Mouse (Mus musculus): ENCODE measurements around the gene Tmem132c. TPM values are rescaled to one million over a fixed set of nuclear protein-coding genes. Genes with fewer than 3 reads are reported as not detected.

Tmem132c gene
- polyA plus RNA-seq, 1 experiment from 2014 or later = 1.7 TPM

GRCm38 (mm10) chr5:127370503-127370902 is 128.9 kb downstream of the Tmem132c start:
- Histone ChIP-seq H3K27me3 (ENCODE audit: control insufficient read depth, insufficient read depth, low read length) (no peaks in the 10 kb centered on the region), H3K9ac (ENCODE audit: low read length) (no peak overlapping the region), H3K9me3 (ENCODE audit: control insufficient read depth, low read length) (no peaks in the 10 kb centered on the region), H3K4me1 (replicated peaks; ENCODE audit: control insufficient read depth, insufficient read depth) (no peaks in the 10 kb centered on the region), H3K27ac (replicated peaks) (no peak overlapping the region), H3K36me3 (ENCODE audit: control insufficient read depth, insufficient read depth, low read length) (no peaks in the 10 kb centered on the region), H3K4me3 (ENCODE audit: low read depth, low read length) (no peak overlapping the region), H3K4me2 (replicated peaks; ENCODE audit: low read depth) (no peak overlapping the region)
- no peak for ATAC-seq (ENCODE audit: low FRiP score, low TSS enrichment)
- DNase-seq (ENCODE audit: low spot score) = no peak
- 14% methylated on average over 3 of the region's 3 CpGs for WGBS
- no peak for TF ChIP-seq EP300 (optimal IDR thresholded peaks at IDR 0.05)
- TF ChIP-seq CTCF (IDR thresholded peaks at IDR 0.05; ENCODE audit: low read depth) = no peak

GRCm38 (mm10) chr5:127374251-127374650 is 132.6 kb downstream of the Tmem132c start:
- 60% methylated on average over 9 of the region's 9 CpGs for WGBS
- Histone ChIP-seq H3K9me3 (ENCODE audit: control insufficient read depth, low read length) (no peaks in the 10 kb centered on the region), H3K36me3 (ENCODE audit: control insufficient read depth, insufficient read depth, low read length) (no peaks in the 10 kb centered on the region), H3K27ac (replicated peaks) (no peak overlapping the region), H3K9ac (ENCODE audit: low read length) (no peak overlapping the region), H3K27me3 (ENCODE audit: control insufficient read depth, insufficient read depth, low read length) (no peaks in the 10 kb centered on the region), H3K4me2 (replicated peaks; ENCODE audit: low read depth) (no peak overlapping the region), H3K4me3 (ENCODE audit: low read depth, low read length) (no peak overlapping the region), H3K4me1 (replicated peaks; ENCODE audit: control insufficient read depth, insufficient read depth) (no peaks in the 10 kb centered on the region; the same call in 1 of the 2 replicates)
- no peak for TF ChIP-seq EP300 (optimal IDR thresholded peaks at IDR 0.05)
- TF ChIP-seq CTCF (IDR thresholded peaks at IDR 0.05; ENCODE audit: low read depth) = no peak
- ATAC-seq (ENCODE audit: low FRiP score, low TSS enrichment) = no peak; the same call in 1 of the 2 replicates
- DNase-seq (ENCODE audit: low spot score) = no peak

GRCm38 (mm10) chr5:127375654-127376053 is 134.0 kb downstream of the Tmem132c start:
- Histone ChIP-seq H3K27ac (replicated peaks) (no peak overlapping the region), H3K4me3 (ENCODE audit: low read depth, low read length) (no peak overlapping the region), H3K9ac (ENCODE audit: low read length) (no peak overlapping the region), H3K36me3 (ENCODE audit: control insufficient read depth, insufficient read depth, low read length) (no peaks in the 10 kb centered on the region), H3K4me1 (replicated peaks; ENCODE audit: control insufficient read depth, insufficient read depth) (no peaks in the 10 kb centered on the region; the same call in 1 of the 2 replicates), H3K27me3 (ENCODE audit: control insufficient read depth, insufficient read depth, low read length) (no peaks in the 10 kb centered on the region), H3K4me2 (replicated peaks; ENCODE audit: low read depth) (no peak overlapping the region), H3K9me3 (ENCODE audit: control insufficient read depth, low read length) (no peaks in the 10 kb centered on the region)
- ATAC-seq (ENCODE audit: low FRiP score, low TSS enrichment) = no peak
- 88% methylated on average over 3 of the region's 3 CpGs for WGBS
- TF ChIP-seq EP300 (optimal IDR thresholded peaks at IDR 0.05) = no peak
- no peak for TF ChIP-seq CTCF (IDR thresholded peaks at IDR 0.05; ENCODE audit: low read depth)
- no peak for DNase-seq (ENCODE audit: low spot score)

- no peaks in the 10 kb centered on the region; the same call in 1 of the 2 replicates for H3K4me1 ChIP-seq (replicated peaks; ENCODE audit: control insufficient read depth, insufficient read depth)
- no peak for TF ChIP-seq EP300 (optimal IDR thresholded peaks at IDR 0.05)
- TF ChIP-seq CTCF (IDR thresholded peaks at IDR 0.05; ENCODE audit: low read depth) = no peak
- no peak for DNase-seq (ENCODE audit: low spot score)
- no peak overlapping the region for H3K9ac ChIP-seq (ENCODE audit: low read length)
- H3K4me3 ChIP-seq (ENCODE audit: low read depth, low read length) = no peak overlapping the region
- H3K36me3 ChIP-seq (ENCODE audit: control insufficient read depth, insufficient read depth, low read length) = no peaks in the 10 kb centered on the region
- H3K9me3 ChIP-seq (ENCODE audit: control insufficient read depth, low read length) = no peaks in the 10 kb centered on the region
- no peak overlapping the region for H3K27ac ChIP-seq (replicated peaks)
- ATAC-seq (ENCODE audit: low FRiP score, low TSS enrichment) = no peak
- 10% methylated on average over 5 of the region's 5 CpGs for WGBS
- no peaks in the 10 kb centered on the region for H3K27me3 ChIP-seq (ENCODE audit: control insufficient read depth, insufficient read depth, low read length)
- no peak overlapping the region for H3K4me2 ChIP-seq (replicated peaks; ENCODE audit: low read depth)
Observed at GRCm38 (mm10) chr5:127378521-127378920, 136.9 kb downstream of the Tmem132c start.

GRCm38 (mm10) chr5:127379351-127379750 is 137.7 kb downstream of the Tmem132c start:
- no peak overlapping the region for H3K4me2 ChIP-seq (replicated peaks; ENCODE audit: low read depth)
- H3K36me3 ChIP-seq (ENCODE audit: control insufficient read depth, insufficient read depth, low read length) = no peaks in the 10 kb centered on the region
- H3K4me1 ChIP-seq (replicated peaks; ENCODE audit: control insufficient read depth, insufficient read depth) = no peaks in the 10 kb centered on the region; the same call in 1 of the 2 replicates
- H3K9me3 ChIP-seq (ENCODE audit: control insufficient read depth, low read length) = no peaks in the 10 kb centered on the region
- ATAC-seq (ENCODE audit: low FRiP score, low TSS enrichment) (no peak), DNase-seq (ENCODE audit: low spot score) (no peak)
- TF ChIP-seq CTCF (IDR thresholded peaks at IDR 0.05; ENCODE audit: low read depth) (no peak), EP300 (optimal IDR thresholded peaks at IDR 0.05) (no peak)
- 55% methylated on average over 2 of the region's 2 CpGs for WGBS
- no peak overlapping the region for H3K27ac ChIP-seq (replicated peaks)
- no peak overlapping the region for H3K9ac ChIP-seq (ENCODE audit: low read length)
- no peaks in the 10 kb centered on the region for H3K27me3 ChIP-seq (ENCODE audit: control insufficient read depth, insufficient read depth, low read length)
- no peak overlapping the region for H3K4me3 ChIP-seq (ENCODE audit: low read depth, low read length)

GRCm38 (mm10) chr5:127381216-127381615 is 139.6 kb downstream of the Tmem132c start:
- no peaks in the 10 kb centered on the region; the same call in 1 of the 2 replicates for H3K4me1 ChIP-seq (replicated peaks; ENCODE audit: control insufficient read depth, insufficient read depth)
- no peak overlapping the region for H3K4me3 ChIP-seq (ENCODE audit: low read depth, low read length)
- no peak overlapping the region for H3K27ac ChIP-seq (replicated peaks)
- no peak overlapping the region for H3K9ac ChIP-seq (ENCODE audit: low read length)
- WGBS = 82% methylated on average over 4 of the region's 4 CpGs
- no peak overlapping the region for H3K4me2 ChIP-seq (replicated peaks; ENCODE audit: low read depth)
- H3K9me3 ChIP-seq (ENCODE audit: control insufficient read depth, low read length) = no peaks in the 10 kb centered on the region
- no peak for TF ChIP-seq CTCF (IDR thresholded peaks at IDR 0.05; ENCODE audit: low read depth)
- no peak for TF ChIP-seq EP300 (optimal IDR thresholded peaks at IDR 0.05)
- ATAC-seq (ENCODE audit: low FRiP score, low TSS enrichment) (no peak), DNase-seq (ENCODE audit: low spot score) (no peak)
- no peaks in the 10 kb centered on the region for H3K36me3 ChIP-seq (ENCODE audit: control insufficient read depth, insufficient read depth, low read length)
- no peaks in the 10 kb centered on the region for H3K27me3 ChIP-seq (ENCODE audit: control insufficient read depth, insufficient read depth, low read length)

All from stomach, postnatal 0 days (tissue).